In the genomic region with DNA sequence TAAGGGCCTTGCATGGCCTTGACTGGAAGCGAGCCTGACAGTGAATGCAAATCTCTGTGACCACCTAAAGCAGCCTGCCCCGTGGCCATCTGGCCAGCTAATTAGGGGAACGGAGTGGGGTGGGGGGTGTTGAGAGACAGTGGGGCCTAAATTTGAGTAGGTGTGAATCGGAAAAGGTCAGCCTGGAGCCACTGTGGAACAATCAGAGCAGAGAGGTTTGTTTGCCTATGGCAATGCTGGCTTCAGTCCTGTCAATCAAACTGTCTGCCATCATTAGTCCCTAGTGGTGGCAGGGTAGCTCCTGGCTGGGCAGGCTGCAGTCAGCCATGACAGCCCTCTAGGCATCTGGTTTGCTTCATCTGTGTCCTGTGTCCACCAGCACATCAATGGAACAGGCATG, we compare ENCODE assay signal across 16 mouse cellular contexts. TPM values are rescaled to one million over a fixed set of nuclear protein-coding genes. Genes with fewer than 3 reads are reported as not detected.
A peak's percentile ranks its signal among the peaks of the same experiment; 100 is the strongest.
DNase-seq lines count a peak whose midpoint lies in the region; ATAC-seq and TF ChIP-seq lines count a peak whose summit lies in the region.
"Had no signal": no experiment of that assay in that cellular context is flagged by ENCODE, and none has a peak within 500 bp of the region (broad histone marks: within the 10 kb centered on the region; RNA-seq: fewer than 3 reads in every experiment).

No protein-coding gene starts in this region.

- no peaks in the 10 kb centered on the region for H3K9me3 ChIP-seq in kidney, embryonic 14.5 days (ENCODE audit: control insufficient read depth, low read length)
- no peaks in the 10 kb centered on the region for H3K9me3 ChIP-seq in forebrain, embryonic 11.5 days (ENCODE audit: control insufficient read depth, low read length)
- no peaks in the 10 kb centered on the region for H3K9me3 ChIP-seq in midbrain, embryonic 12.5 days
- H3K9me3 ChIP-seq: embryonic facial prominence, embryonic 13.5 days; intestine, embryonic 15.5 days; liver, embryonic 13.5 days had no signal

- H3K9ac ChIP-seq in kidney, embryonic 14.5 days (ENCODE audit: low read depth, low read length) = no peak overlapping the region
- no peak overlapping the region for H3K9ac ChIP-seq in forebrain, embryonic 11.5 days (ENCODE audit: low read length)
- H3K9ac ChIP-seq in midbrain, embryonic 12.5 days (replicated peaks) = no peak overlapping the region
- H3K9ac ChIP-seq: embryonic facial prominence, embryonic 13.5 days; intestine, embryonic 15.5 days; liver, embryonic 13.5 days had no signal

- 9% methylated on average over 4 of the region's 4 CpGs for WGBS in cerebellum, adult 2 months
- 14% methylated on average over 4 of the region's 4 CpGs for WGBS in kidney, embryonic 14.5 days
- 52% methylated on average over 4 of the region's 4 CpGs for WGBS in forebrain, embryonic 11.5 days
- WGBS in midbrain, embryonic 12.5 days = 48% methylated on average over 4 of the region's 4 CpGs

- H3K36me3 ChIP-seq in kidney, embryonic 14.5 days (ENCODE audit: control insufficient read depth, insufficient read depth, low read length) = no peaks in the 10 kb centered on the region
- no peaks in the 10 kb centered on the region for H3K36me3 ChIP-seq in forebrain, embryonic 11.5 days (ENCODE audit: control insufficient read depth, insufficient read depth, low read length)
- no peaks in the 10 kb centered on the region for H3K36me3 ChIP-seq in midbrain, embryonic 12.5 days
- H3K36me3 ChIP-seq: embryonic facial prominence, embryonic 13.5 days; intestine, embryonic 15.5 days; liver, embryonic 13.5 days had no signal

- TF ChIP-seq POLR2A in cerebellum, adult 2 months (IDR thresholded peaks at IDR 0.05; ENCODE audit: borderline replicate concordance, insufficient read depth, low read length) = no peak

- TF ChIP-seq CTCF in cerebellum, adult 2 months (IDR thresholded peaks at IDR 0.05; ENCODE audit: borderline replicate concordance, insufficient read depth, low read depth, low read length) = no peak

- H3K27ac ChIP-seq in cerebellum, adult 2 months (ENCODE audit: insufficient read depth, low read length) = no peak overlapping the region
- no peak overlapping the region for H3K27ac ChIP-seq in kidney, embryonic 14.5 days (ENCODE audit: low read depth, low read length)
- H3K27ac ChIP-seq in forebrain, embryonic 11.5 days (ENCODE audit: low read depth, low read length) = no peak overlapping the region
- peak overlapping the region; percentile 55 for H3K27ac ChIP-seq in midbrain, embryonic 12.5 days (replicated peaks)
- H3K27ac ChIP-seq: embryonic facial prominence, embryonic 13.5 days; intestine, embryonic 15.5 days; liver, embryonic 13.5 days had no signal

- no peak overlapping the region for H3K4me3 ChIP-seq in cerebellum, adult 2 months (replicated peaks; ENCODE audit: insufficient read depth, low read depth, low read length)
- no peak overlapping the region for H3K4me3 ChIP-seq in kidney, embryonic 14.5 days (ENCODE audit: low read length)
- H3K4me3 ChIP-seq in forebrain, embryonic 11.5 days (ENCODE audit: low read depth, low read length) = no peak overlapping the region
- no peak overlapping the region for H3K4me3 ChIP-seq in midbrain, embryonic 12.5 days
- H3K4me3 ChIP-seq: embryonic facial prominence, embryonic 13.5 days; intestine, embryonic 15.5 days; liver, embryonic 13.5 days had no signal

- peaks cover 66% of the 10 kb centered on the region for H3K4me1 ChIP-seq in cerebellum, adult 2 months (ENCODE audit: control insufficient read depth, insufficient read depth, low read length)
- peaks cover 14% of the 10 kb centered on the region for H3K4me1 ChIP-seq in kidney, embryonic 14.5 days (ENCODE audit: control insufficient read depth, insufficient read depth, low read length)
- no peaks in the 10 kb centered on the region for H3K4me1 ChIP-seq in forebrain, embryonic 11.5 days (replicated peaks; ENCODE audit: control insufficient read depth, insufficient read depth, low read length)
- peaks cover 19% of the 10 kb centered on the region; the same call in 1 of the 2 replicates for H3K4me1 ChIP-seq in midbrain, embryonic 12.5 days
- H3K4me1 ChIP-seq: intestine, embryonic 15.5 days had no signal

- no peaks in the 10 kb centered on the region for H3K27me3 ChIP-seq in cerebellum, adult 2 months (ENCODE audit: control insufficient read depth, insufficient read depth, low read length)
- peaks cover 2% of the 10 kb centered on the region; the same call in 1 of the 2 replicates for H3K27me3 ChIP-seq in kidney, embryonic 14.5 days (ENCODE audit: control insufficient read depth, insufficient read depth, low read length)
- H3K27me3 ChIP-seq in forebrain, embryonic 11.5 days (ENCODE audit: control insufficient read depth, insufficient read depth, low read length) = no peaks in the 10 kb centered on the region
- no peaks in the 10 kb centered on the region; the same call in 1 of the 2 replicates for H3K27me3 ChIP-seq in midbrain, embryonic 12.5 days
- H3K27me3 ChIP-seq: embryonic facial prominence, embryonic 13.5 days; intestine, embryonic 15.5 days; liver, embryonic 13.5 days had no signal

- ATAC-seq in kidney, embryonic 14.5 days (ENCODE audit: low FRiP score, low TSS enrichment) = peak; percentile 61; the same call in 1 of the 2 replicates
- peak; percentile 42; the same call in 1 of the 2 replicates for ATAC-seq in forebrain, embryonic 11.5 days (replicated peaks; ENCODE audit: low FRiP score)
- ATAC-seq in midbrain, embryonic 12.5 days (ENCODE audit: low FRiP score, low read depth) = peak; percentile 52
- ATAC-seq: intestine, embryonic 15.5 days; lung, postnatal 0 days had no signal

- H3K4me2 ChIP-seq in kidney, embryonic 14.5 days (replicated peaks; ENCODE audit: low read depth, low read length) = no peak overlapping the region
- H3K4me2 ChIP-seq in forebrain, embryonic 11.5 days (ENCODE audit: low read depth, low read length, severe bottlenecking) = no peak overlapping the region
- H3K4me2 ChIP-seq in midbrain, embryonic 12.5 days (replicated peaks) = no peak overlapping the region
- H3K4me2 ChIP-seq: embryonic facial prominence, embryonic 13.5 days; heart, embryonic 11.5 days; intestine, embryonic 15.5 days; liver, embryonic 13.5 days had no signal

- DNase-seq in cerebellum, adult 2 months = peak; percentile 45 to 53
- no peak for DNase-seq in cerebellum, adult 11 months
- no peak for DNase-seq in kidney, postnatal 14 days
- no peak for DNase-seq in forebrain, embryonic 11.5 days (ENCODE audit: low spot score)
- no peak for DNase-seq in heart, adult 9 months (ENCODE audit: low spot score in 2 of 2)
- no peak for DNase-seq in right cerebral cortex, postnatal 4 days
- DNase-seq: adrenal gland, postnatal 36 days; gastrocnemius, postnatal 25 days; liver, embryonic 13.5 days; thymus, adult 2 months had no signal

RNA-seq across cellular contexts. Expression of gene Kcnip3, which starts 10.5 kb away (rescaled TPM):
- 81.6 and 83.9 TPM in 2 replicates for polyA plus RNA-seq in cerebellum, adult 2 months (2012; rRNA removed)
- polyA plus RNA-seq in kidney, embryonic 14.5 days (2014; fragmentation: Nextera tagmentation; extraction: Ambion mirVana) = 4.0 and 4.9 TPM in 2 replicates
- polyA plus RNA-seq in forebrain, embryonic 11.5 days (2014; fragmentation: Nextera tagmentation; extraction: Ambion mirVana) = 4.6 and 6.3 TPM in 2 replicates
- polyA plus RNA-seq in midbrain, embryonic 12.5 days (2016; fragmentation: Nextera tagmentation; extraction: Ambion mirVana) = 3.5 and 3.7 TPM in 2 replicates

RNA-seq across cellular contexts. Expression of gene Prom2, which starts 29.8 kb away (rescaled TPM):
- polyA plus RNA-seq in cerebellum, adult 2 months (2012; rRNA removed) = 3.3 and 4.1 TPM in 2 replicates
- 1.4 and 1.9 TPM in 2 replicates for polyA plus RNA-seq in kidney, embryonic 14.5 days (2014; fragmentation: Nextera tagmentation; extraction: Ambion mirVana)
- 0.48 and 0.63 TPM in 2 replicates for polyA plus RNA-seq in forebrain, embryonic 11.5 days (2014; fragmentation: Nextera tagmentation; extraction: Ambion mirVana)
- 0.31 and 0.62 TPM in 2 replicates for polyA plus RNA-seq in midbrain, embryonic 12.5 days (2016; fragmentation: Nextera tagmentation; extraction: Ambion mirVana)
- polyA plus RNA-seq: heart, embryonic 11.5 days; liver, embryonic 13.5 days had no signal

Comparison
In these comparisons a context has a peak if more than half of its experiments do, and no peak if none do; other contexts are left out.
1. DNase-seq: peak in cerebellum, adult 2 months (2 of 2); none in cerebellum, adult 11 months (single experiment), kidney, postnatal 14 days (single experiment), forebrain, embryonic 11.5 days (single experiment), heart, adult 9 months (0 of 2) and right cerebral cortex, postnatal 4 days (single experiment).
2. RNA of gene Kcnip3, which starts 10.5 kb away (polyA plus RNA-seq): 81.6 to 83.9 TPM in cerebellum, adult 2 months; 4.0 to 4.9 TPM in kidney, embryonic 14.5 days, 4.6 to 6.3 TPM in forebrain, embryonic 11.5 days and 3.5 to 3.7 TPM in midbrain, embryonic 12.5 days; every median in the first group is over 10 times any median in the second.
3. Peak in every context shown above with its lines, with median percentiles within 50 percentile points of each other: ATAC-seq.